Mouse (Mus musculus): ENCODE measurements around the gene Sgcd. TPM values are rescaled to one million over a fixed set of nuclear protein-coding genes. Genes with fewer than 3 reads are reported as not detected.
A peak's percentile ranks its signal among the peaks of the same experiment; 100 is the strongest.
"Not testable (repeated sequence)": the region's sequence is repeated elsewhere in the genome, so short reads cannot be mapped to it uniquely, and the experiment has no call there.

Sgcd gene
- total RNA-seq, 2 experiments from 2014 or later = 79.9 to 80.3 TPM

DNA sequence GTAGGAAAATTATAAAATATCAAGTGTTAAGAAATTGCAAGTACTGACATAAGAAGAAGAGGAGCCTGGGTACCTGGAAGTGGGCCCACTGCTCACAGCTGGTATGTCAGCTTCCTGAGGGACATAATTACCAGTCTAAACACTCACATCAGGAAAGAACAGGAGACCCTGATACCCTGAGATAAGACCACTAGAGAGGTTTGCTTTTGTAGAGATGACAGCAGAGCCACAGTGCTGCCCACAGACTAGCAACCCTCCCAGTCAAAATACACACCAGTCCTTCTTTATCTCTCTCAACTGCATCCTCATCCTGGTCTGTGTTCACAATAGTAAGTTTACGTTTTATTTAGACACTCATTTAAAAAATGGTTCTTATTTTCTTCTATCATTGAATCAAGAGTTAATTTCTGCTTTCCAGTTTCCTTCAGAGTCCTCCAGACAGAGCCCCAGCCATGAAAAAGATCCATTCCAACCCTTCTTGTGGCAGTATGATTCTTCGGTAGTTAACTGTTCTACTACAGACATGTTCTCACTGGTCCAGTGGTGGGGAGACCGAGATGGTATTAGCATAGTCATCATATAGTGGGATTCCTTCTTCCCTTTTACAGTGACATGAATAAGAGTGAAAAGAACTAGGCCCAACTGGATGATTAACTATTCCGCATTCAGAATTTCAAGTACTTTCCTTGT lies 211.4 kb downstream of the Sgcd start:
- DNase-seq = no peak

DNA sequence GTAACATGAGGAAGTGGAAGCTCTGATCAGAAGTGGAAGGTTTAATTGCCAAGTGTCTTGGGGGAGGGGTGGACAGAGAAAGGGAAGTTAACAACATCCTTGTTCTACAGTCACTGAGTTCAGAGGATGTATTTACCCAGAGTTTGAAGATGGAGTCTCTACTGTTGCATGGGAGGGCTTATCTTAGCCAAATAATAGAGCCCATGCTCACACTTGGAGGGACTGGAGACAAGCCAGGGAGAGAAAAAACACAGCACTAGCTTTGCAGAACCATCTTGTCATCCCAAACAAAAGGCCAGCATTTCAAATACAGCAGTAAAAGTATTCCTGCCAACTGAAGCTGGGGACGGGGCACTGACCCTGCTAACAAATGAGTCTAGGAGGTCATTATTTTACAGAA lies 212.8 kb downstream of the Sgcd start:
- DNase-seq = no peak

DNA sequence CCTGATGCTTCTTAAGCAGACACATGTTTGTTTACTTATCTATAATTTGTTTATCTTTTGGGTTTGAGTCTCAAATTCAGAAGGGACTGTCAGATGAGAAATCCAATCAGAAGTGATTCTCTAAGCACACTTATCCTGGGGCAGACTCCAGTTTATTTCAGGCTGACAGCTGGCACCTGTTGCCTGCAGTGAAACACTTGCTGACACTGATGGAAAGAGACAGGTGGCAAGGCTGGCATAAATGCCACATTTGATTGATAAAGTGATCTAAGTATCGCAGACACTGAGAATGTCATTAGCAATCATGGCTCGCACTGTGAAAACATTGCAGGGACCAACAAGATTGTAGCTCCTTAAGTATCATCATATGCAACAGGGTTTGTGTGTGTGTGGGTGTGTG lies 222.9 kb downstream of the Sgcd start:
- no peak for DNase-seq

DNA sequence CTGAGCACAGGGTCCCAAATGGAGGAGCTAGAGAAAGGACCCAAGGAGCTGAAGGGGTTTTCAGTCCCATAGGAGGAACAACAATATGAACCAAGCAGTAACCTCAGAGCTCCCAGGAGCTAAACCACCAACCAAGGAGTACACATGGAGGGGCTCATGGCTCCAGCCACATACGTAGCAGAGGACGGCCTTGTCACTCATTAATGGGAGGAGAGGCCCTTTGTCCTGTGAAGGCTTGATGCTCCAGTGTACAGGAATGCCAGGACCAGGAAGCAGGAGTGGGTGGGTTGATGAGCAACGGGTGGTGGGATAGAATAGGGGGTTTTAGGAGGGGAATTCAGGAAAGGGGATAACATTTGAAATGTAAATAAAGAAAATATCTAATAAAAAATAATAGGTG lies 225.2 kb downstream of the Sgcd start:
- not testable (repeated sequence) for DNase-seq

DNA sequence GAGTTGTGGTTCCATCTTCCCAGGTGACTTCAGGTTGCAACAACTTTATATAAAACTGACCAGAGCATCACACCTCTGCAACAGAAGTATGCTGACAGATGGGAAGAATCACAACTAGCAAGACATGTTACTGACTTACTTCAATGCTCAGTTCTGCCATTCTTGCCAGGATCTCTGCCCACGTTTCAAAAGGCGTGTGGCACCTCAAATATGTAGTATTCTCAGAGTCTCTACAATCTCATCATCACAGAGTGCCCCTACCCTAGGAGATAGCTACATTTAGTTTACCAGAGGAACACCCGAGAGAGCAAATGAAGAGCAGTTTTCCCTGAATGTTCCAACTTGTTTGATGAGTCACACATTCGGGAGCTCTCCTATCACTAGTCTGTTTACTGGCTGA lies 229.8 kb downstream of the Sgcd start:
- DNase-seq = no peak

DNA sequence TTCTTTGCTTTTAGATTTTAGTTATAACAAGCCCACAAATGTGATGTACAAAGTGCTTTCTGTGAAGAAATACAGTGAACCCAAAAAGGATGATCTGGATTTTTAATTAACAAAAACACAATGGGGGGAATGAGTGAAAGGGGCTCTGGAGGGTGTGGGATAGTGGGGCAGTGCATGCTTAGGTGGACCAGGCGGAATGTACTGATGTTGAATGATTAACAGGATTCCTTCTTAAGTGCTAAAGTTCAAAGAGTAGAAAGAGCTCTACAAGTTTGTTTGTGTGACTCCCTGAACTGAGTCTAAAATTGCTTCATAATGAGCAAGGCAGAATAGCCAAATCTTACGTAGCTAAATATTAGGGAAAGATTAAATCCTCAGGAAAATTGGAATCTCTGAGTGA lies 246.0 kb downstream of the Sgcd start:
- no peak for DNase-seq

DNA sequence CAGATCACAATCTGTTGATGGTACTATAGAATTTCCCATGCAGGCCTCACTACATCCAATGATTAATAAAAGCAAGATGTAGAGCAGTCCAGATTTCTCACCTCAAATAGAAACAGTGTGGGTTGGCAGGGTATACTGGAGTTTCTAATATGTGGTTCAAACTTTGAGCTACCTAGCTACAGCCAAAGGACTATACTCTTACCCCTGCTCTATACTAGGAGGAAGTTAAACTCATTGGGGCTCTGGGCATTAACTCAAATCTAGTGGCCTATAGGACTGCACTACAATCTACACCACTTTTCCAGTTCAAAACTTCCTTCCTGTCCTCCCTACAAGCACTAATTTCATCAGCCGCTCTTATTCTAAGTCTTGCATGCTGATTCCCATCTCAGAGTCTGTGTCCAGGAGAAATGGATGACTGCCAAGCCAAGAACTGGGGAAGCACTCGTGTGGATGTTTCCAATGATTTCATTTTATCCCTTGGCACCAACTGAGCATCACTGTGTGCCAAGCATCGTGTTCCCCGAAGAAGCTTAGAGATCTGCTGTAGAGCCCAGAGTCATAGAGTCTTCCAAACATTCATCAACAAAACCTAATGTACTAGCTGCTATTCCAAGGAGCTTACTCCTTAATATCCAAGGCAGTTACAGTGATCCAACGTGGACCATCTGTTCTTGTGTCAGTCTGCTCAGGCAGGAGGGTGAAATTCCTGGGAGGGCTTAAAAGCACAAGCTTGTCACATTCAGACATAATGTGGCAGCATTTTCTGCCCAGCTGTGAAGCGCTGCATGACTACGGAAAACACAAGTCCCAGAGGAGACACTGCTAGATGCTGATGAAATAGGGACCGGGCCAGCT lies 283.6 kb downstream of the Sgcd start:
- peak; percentile 30 for DNase-seq

DNA sequence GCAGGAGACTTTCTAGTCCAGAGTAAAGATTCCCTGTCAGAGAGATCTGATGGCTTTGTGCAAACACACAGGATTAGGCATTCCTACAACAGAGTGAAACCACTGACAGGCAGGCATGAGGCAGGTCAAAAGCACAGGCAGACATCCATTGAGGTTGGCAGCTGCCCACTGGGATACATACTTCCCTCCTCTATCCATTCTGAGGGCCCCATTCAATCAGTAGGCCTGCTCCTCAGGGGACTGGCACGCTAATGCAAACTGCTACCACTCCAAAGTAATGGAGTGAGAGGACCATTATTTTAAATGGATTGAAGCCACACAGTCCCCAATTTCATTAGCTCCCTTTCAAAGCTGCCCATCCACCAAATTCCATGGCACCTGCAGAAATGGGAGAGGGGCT lies 293.2 kb downstream of the Sgcd start:
- no peak for DNase-seq

DNA sequence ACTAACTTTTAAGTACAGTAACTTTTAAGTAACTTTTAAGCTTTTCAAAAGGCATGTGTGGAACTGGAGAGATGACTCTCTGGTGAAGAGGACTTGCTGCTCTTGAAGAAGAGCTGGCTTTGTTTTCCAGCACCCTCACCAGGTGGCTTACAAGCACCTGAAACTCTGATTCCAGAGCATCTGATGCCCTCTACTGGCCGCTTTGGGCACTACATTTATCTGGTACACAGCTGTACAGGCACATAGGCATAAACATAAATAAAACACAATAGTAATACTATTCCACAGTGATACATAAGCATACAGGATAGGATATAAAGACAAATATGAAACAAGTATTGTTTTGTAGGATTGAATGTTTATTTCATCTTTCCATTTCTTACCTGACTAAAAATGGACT lies 330.6 kb downstream of the Sgcd start:
- peak; percentile 29 for DNase-seq

DNA sequence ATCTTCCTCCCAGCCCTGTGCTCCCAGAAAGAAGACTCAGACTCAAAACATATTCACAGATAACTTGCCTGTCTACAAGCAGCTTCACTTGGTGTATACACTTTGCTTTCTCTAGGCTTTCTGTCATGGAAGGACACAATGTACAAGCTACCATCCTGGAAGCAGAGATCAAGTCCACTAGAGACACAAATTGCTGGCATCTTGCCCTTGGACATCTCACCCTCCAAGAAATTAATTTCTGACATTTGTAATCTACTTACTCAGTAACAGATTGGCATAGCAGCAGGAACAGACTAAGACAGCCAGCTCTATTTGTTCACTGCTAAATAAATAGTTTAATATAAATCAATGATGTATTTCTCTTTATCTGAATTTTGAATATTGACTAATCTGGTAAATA lies 342.9 kb downstream of the Sgcd start:
- DNase-seq = no peak

DNA sequence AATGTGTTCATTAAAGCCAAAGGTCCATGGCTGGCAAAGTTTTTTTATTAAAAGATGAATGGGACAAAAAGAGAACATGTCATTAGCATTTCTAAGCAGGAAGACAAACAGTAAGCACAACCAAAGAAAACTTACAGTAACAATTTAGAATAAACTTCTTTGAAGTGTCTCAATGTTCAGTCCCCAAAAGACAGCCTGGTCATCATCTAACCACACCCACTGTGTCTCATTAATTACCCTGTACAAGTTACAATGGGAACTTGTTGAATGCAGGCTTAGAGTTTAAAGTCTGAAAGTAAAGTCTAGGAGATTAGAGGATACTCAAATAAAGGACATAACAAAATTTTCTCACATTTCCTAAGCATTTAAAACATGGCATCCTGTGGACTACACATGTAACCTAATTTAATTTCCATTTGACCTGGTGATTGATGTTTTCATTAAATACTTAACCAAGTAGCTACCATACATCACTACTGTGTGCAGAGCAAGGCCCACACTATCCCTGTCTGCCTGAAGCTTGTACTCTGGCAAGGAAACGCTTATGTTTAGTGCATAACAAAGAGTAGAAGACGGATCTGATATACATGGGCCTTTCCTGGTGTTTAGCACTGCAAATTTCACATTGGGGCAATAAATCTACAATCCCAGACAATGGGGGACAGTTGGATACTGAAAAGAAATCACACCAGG lies 347.1 kb downstream of the Sgcd start:
- no peak for DNase-seq

DNA sequence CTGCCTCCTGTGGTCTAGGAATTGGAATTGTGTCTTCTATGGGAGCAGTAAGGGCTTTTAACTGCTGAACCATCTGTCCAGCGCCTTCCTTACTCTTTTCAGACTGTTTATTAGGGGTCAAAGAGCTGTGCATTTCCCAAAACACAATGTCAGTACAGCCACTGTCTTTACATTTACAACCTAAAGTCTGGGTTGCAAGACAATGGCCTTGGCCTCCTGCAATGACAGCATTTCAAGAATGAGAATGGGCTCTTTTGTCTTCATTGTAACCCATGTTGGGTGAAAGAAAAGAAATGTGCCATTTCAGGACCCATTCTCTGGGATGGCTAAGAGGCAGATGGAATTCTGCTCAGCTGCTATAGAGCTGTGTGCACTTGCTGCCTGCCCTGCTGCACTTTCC lies 348.2 kb downstream of the Sgcd start:
- DNase-seq = no peak

DNA sequence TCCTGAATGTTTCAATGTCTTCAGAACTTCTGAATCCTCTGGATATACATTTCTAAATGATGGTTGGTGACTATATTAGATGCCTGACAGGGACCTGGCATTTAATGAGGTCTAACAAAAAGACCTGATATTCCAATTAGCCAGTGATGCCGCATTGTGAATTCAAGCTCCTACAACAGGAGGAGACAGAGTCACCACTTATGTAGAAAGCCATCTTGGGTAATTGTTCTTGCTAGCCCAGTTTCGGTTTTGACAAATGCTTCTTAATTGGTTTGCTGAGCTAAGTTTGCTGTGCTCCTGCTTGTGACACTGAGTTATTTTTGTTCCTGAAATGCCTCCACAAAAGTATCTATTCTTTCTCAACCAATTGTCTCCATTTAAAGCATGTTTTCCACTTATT lies 358.6 kb downstream of the Sgcd start:
- DNase-seq = no peak

DNA sequence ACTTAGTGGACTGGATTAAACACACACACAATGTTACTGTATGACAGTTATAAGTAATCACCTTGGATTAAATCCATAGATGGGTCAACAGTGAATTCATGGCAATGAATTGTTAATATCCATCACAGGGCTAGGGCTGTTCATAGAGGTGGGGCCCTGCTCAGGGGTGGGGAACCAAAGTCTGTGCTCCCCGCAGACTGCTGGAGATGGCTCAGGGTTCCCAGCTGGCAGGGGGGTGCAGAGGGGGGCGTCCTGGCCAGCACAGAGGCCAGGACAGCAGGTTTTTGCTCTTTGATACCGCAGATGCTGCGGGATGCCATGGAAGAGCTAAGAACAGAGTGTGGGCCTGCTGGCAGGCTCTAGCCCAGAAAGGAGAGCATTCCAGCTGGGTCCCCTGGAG lies 378.9 kb downstream of the Sgcd start:
- DNase-seq = no peak

DNA sequence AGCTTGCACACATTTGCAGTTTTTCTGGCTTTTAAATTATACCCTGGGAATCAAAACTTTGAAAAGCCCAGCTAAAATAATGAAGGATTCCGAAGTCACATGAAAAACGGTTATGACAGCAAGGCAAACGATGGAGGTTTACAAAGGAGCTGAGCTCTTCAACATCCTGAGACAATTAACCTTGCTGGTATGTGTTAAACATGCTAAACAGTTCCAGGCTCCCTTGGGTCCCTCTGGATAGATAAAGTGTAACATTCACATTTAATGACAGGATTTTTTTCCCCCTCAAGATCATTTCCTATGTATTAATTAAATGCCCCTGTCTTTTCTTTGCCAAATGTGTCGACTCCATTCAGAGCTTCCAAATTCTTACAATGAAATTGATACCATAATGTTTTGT lies 414.1 kb downstream of the Sgcd start:
- no peak for DNase-seq

DNA sequence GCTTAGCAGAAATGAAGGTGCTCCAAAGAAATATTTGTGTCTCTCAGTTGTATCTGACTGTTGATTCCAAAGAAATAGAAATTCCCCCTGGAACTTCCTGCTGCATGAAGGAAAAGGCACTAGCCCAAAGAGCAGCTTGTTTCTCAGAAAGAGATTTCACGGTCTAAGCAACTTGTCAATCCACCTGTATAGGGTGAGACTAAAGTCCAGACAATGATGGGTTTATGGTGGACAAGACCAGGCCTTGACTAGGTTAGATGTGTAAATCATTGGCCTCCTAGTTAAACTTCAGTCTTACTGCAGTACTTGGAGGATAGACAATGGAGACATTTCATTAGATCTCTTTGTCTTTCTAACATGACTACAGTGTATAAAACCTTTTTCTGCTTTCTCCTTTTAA lies 420.3 kb downstream of the Sgcd start:
- DNase-seq = no peak

DNA sequence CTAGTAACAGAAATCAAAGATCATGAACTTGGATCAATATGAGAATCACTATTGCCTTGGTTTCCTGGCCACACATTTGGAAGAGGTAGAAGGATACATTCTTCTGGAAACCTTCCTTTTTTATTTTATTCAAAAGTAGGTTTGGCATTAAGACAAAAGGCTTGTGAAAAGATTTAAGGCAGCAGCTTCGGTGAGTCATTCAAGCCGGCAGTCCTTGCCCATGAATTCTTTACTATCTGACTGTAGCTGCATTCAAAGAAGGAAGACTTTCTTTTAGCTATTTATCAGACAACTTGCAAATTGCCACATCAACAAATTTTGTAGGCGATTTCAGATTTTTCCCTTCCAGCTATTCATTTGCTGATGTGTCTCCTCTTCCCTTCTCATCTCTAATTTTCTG lies 422.6 kb downstream of the Sgcd start:
- DNase-seq = no peak

DNA sequence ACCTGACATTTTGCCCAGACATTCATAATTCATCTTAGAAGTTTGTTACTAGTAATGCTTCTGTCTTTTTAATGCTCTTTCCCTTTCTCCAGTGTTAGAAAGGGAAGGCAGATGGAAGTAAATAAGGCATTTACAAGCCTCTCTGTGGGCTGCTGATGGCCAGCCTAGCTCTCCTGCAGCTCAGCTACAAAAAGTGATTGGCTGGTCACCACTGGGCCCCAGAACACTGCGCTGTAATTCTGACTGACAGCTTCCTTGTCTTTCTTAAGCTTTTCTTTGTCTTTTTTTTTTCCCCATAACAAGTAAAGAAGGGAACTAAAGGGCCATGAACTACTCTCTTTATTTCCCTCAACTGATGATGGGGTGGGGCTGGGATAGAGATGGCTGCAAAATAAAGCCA lies 463.9 kb downstream of the Sgcd start:
- no peak for DNase-seq

DNA sequence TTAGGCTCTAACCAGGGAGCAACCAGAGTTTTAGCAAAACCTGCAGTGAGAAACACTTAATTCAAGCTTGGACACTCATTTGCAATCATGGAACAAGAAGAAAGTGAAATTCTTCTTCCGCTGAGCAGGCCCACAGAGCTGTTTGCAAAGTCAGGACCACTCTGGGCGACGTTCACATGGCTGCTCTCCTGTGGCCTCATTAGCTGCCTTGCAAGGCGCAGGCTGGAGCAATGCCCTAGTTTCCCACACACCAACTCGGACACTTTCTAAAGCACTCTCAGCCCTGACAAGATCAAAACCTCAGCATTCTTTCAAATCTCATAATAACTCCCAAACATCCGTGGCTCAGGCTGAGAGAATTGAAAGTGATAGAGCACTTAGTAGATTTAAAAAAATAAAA lies 480.7 kb downstream of the Sgcd start:
- no peak for DNase-seq

DNA sequence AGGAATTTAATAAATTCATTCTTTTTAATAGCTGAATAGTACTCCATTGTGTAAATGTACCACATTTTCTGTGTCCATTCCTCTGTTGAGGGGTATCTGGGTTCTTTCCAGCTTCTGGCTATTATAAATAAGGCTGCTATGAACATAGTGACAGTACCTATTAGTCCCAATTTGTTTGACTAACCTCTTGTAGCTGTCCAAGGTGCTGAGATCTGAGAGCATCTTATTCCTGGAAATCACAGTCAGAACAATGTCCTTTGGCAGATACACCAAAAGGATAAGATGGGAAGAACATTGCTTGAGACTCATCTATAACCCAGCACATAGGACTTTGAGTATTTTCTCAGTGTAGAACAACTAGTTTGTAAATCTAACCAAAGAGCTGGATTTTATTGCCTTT lies 485.5 kb downstream of the Sgcd start:
- not testable (repeated sequence) for DNase-seq

DNA sequence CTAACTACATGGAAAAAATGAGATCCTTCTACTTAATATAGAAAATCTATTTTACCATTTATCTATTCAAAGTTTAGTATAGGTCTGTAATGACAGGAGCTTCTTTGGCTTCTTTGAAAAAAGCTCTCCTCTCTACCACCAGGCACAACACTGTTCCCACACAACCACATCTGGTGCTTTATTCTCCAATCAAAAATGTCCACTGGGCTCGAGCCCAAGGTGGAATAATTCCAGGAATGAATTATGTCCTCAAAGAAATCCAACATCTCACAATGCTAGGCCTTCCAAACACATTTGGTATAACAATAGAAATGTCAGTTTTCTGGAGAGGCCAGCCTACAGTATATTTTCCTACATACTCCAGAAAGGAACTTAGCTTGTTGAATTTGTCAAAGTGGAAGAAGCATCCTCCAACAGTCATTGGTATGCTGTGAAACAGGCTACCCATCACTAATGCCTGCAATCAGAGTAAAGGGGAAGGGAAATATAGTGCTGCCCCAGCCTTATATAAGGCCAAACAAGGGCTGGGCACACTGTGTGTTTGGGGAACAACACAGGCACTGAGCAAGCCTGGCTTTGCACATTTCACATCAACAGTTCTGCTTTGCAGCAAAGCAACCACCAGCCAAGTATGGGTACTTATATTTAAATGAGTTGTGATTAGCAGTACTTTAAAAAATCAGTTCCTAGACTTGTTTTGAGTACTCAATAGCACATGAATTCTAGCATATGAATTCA lies 515.1 kb downstream of the Sgcd start:
- DNase-seq = no peak

DNA sequence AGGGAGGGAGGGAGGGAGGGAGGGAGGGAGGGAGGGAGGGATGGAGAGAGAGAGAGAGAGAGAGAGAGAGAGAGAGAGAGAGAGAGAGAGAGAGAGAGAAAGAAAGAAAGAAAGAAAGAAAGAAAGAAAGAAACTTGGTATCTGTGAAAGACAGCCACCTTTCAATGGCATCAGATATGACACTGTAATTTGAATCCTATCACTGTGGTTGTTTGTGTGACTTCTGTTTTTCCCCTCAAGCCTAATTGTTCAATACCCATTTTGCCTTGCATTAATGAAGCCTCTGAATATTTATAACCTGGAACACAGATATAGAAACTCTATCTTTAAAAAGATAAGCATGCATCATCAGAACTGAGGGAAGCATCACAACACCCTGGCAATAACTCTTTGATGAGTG lies 528.1 kb downstream of the Sgcd start:
- not testable (repeated sequence) for DNase-seq

DNA sequence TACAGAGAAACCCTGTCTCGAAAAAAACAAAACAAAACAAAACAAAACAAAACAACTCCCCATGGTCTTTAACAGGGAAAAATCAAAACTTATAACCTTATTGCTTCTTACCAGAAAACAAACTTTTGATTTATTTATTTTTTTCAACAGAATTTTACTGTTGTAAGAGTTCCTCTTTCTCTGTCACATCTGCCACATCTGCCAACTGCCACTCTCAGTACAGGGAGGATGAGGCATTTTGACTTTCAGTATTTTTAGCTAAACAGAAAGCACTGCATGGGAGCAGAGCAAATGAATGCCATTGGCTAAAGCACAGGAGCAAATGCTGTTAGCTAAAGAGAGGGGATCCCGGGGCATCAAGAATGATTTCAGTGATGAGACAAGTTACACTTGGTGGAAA lies 528.6 kb downstream of the Sgcd start:
- no peak for DNase-seq

All from gastrocnemius, postnatal 10 days (tissue).